Mouse (Mus musculus) heart, postnatal 4 days (tissue): ENCODE data around the gene Gm28308. TPM values are rescaled to one million over a fixed set of nuclear protein-coding genes. Genes with fewer than 3 reads are reported as not detected.

ENCODE experiments used
- DNase-seq: peaks from one replicate; pipeline ENCODE4 v3.0.0; 2021
- total RNA-seq, 2 experiments: library from RNA; stranded (reverse); gene quantifications; 2 replicates each; pipeline ENCODE4 v1.2.3; 2021

Gene Gm28308
- total RNA-seq, 2 experiments from 2014 or later: not detected

DNA sequence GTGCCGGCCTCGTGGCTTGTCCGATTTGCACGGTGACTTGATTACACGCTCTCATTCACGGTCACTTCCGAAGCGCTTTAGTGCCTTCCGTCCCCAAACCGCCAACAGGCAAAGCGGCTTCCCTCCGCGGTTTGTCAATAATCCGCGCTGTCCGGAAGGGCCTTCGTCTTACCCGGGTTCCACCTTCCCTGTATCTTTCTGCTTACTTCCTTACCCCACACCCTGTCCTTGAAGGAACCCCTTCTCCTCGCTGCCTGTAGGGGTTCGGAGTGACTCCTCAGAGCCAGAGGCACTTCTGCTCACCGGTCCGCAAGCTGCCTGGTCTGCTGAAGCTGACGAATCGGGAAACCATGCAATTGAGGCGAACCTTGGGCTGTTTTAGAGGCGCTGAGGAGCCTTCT lies 33.3 kb upstream of the Gm28308 start:
- DNase-seq: no peak

DNA sequence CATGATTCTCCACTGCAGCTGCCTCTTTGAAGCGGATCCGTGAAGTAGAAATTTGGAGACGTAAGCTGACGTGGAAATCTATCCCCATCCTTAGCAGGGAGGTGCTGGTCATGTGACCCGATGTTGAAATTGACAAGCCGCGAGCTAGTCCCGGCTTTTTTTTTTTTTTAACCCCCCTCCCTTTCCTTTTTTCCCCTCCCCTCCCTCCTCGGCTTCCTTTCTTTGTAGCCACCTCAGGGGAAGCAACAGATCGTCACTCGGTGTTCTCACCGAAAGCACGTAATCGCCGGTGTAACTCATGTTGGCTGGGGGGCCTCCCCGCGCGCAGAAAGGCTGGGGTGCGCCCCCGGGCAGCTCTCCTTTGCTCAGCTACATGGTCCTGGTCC lies 32.6 kb upstream of the Gm28308 start, which contains the start of gene Hoxa11:
Gene Hoxa11 (minus strand): TSS at position 54 of the 386 bp plus-strand sequence.
- DNase-seq: no peak

DNA sequence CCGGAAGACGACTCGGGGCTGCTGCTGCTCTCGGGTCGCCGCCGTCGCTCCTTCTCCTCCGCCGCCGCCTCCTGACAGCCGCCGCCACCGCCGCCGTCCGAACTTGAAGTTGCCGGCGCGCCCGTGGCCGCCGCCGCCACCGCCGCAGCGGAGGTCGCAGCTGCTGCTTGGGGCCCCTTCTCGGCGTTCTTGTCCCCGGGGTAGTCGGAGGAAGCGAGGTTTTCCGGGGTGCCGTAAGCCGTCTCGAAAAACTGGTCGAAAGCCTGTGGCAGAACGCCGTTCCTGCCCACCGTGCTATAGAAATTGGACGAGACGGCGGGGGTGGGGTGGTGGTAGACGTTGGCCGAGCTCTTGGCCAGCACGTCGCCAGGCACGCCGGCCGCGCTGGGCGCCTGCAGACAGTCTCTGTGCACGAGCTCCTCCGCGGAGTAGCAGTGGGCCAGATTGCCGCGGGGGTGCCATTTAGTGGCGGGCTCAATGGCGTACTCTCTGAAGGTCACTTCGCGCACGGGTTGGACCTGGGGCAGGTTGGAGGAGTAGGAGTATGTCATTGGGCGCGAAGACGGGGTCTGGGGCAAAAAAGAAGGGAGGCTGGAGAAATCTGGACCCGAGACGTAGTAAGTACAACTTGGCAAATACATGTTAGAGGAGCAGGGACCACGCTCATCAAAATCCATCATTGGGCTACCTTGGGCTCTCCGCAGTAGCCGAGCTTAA lies 32.1 kb upstream of the Gm28308 start:
- DNase-seq: no peak

DNA sequence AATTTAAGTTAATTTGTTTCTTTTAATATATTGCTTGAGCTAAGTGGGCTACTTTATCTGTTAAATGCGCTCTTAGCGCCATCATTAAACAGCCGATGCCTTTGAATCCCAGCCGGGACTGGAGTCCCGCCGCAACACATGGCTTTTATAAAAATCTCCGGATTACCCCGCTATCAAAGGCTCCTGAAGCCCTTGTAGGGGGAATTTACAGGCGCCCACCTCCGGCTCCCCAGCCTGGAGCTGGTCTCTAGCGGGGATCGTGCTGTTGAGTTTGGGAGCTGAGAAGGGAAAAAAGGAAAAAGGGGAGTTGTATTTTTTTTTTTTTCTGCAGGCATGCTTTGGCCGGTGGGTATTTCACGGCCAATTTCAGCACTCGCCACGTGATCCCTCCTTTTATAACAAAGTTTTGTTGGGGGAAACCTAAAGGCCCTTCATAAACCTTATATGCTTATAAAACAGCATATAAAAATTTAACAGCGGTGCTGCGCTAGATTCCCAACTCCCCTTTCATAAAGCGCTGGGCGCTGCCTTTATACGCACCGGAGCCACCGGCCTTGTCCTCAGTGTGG lies 31.4 kb upstream of the Gm28308 start:
- DNase-seq: no peak

DNA sequence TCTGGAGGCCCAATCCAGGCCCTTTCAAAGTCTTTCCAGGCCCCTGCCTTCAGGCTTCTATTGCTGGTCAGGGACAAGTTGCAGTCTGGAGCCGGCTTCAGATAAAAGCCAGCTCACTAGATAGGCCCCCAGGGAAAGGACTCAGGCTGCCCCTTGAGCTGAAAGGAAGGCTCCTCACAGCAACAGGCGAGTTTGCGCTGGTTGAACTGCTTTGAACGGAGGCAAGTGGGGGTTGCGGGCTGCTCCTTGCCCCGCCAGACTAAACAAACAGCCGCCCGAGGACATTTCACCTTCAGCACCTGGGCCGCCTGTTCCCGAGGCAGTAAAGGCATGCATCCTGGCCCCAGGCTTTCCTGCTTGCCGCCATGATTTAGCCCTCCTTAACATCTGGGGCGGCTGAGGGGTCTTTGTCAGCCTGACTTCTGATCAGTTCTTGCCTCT lies 30.6 kb upstream of the Gm28308 start:
- DNase-seq: no peak

DNA sequence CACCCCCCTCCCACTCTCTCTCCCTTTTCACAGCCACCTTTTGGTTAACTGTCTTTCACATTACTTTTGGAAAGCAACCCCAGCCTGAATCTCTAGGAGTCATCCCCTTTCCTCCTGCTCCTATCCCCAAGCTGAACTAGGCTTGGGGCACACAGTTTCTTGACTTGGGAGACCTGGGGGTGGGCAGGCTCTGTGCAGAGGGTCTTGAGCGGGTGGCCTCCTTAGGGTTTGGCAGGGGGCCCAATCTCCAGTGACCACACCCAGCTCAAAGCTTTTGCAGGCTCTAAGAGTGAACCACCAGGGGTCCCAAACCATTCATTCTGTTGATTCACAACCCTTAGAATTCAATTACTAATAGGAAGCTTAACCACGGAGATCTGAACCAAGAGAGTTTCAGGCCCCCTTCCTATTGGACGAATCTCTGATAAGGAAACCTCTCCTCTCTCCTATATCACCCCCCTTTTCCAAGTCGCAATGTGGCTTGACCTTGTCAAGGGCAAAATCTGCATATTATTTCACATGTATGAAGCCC lies 29.7 kb upstream of the Gm28308 start:
- no peak for DNase-seq

DNA sequence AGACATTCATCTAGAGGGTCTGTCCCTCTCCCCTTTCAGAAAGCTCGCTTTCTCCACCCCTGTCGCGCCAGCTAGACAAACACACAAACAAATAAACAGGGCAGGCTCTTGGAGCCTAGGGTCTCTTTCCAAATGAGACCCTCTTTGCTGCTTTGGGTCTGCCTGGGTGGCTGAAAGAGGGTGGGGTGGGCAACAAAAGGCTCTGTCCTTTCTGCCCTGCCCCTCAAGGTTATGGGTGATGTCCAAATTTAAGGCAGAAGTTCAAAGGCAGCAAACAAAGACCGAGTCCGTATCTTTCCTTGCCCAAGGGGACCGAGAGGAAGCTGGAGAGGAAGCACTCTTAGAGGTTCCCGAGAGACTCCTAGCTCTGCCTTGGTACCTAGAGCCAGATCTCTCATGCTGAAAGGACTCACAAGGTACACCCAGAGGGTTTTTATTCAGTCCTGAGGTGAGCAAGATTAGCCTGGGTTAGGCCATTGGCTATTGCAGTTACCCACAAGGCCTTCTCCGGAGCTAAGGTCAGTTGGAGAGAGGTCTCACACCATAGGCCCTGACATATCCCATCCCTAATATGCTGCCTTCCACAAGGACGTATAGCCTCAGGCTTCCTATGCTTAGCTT lies 28.0 kb upstream of the Gm28308 start:
- no peak for DNase-seq

DNA sequence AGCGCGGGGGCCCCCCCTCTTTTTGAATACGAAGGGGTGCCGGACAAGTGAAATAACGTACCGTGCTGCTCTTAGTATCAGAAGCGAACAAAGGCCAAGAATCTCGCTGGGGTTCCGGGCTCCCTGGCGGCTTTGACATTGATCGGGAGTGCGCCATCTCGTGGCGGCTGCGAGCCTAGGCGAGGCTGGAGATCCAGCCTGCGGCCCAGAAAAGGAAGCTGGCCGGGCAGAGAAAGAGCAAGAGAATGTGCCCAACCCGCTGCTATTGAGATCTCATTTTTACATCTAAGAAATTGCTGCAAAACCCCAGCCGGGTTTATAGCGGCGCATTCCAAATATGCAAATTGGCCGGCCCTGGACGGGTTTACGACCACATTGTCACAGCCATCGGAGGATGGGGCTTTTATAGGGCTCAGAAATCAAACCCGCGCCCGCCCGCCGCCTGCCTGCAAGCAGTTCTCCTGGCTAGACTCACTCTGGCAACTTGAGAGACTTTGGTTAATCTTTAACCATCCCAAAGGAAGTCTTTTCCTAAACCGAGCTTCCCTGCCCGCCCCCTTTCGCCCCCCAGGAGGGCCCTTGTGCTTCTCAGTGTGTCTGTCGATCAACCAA lies 27.4 kb upstream of the Gm28308 start, which contains the start of gene Hoxa10:
Gene Hoxa10 (minus strand): TSS at position 466 of the 612 bp plus-strand sequence.
- DNase-seq: peak; percentile 86

DNA sequence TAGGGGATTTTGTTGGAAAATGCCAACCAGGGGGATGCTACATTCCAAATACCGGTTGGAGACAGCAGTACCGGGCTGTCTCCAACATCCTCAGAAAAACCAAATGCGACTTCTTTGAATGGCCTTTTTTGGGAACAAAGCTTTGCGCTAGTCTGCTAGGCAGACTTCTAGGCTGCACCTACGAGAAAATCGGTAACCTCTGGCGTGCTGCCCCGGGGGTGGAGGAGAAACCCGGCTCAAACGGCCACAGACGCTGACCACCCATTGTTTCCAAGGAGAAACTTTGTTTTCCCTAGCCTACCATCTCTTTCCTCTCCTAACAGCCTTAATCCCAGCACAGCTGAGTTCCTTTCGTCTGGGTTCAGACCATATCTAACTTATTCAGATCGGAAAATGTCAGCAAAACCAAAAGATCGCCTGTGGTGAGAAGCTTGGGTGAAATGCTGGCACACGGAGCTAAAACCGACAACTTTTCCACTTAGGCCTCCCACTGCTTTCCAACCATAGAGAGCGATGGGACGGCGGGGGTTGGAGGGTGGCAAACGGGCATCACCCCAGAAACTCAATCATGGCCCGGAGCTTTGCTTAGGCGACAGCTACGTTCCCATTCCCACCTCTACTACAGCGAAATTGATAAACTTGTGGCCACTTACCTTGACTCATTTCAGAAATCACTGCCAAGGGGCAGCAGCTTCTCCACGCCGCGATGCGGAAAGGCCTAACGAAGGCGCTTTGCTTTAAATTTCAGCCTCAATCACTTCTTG lies 26.7 kb upstream of the Gm28308 start:
- DNase-seq: peak; percentile 9

DNA sequence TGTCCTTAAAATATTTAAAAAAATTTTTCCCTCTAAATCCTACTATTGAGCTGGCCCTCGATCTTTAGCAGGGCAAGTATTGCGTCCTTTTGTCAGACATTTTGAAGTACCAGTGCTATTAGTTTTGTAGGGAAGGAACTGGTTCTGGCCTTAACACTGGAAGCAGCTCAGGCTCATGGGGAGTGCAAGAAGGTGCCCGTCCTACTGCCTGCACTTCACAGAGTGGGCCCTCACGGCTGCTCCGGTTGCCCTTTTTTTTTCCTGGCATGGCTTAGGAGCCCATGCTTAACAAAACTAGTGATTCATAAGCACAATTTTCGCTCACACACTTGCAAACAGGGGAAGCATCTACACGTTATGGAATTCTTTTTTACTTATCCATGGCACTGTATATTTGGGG lies 25.8 kb upstream of the Gm28308 start:
- DNase-seq: peak; percentile 9

DNA sequence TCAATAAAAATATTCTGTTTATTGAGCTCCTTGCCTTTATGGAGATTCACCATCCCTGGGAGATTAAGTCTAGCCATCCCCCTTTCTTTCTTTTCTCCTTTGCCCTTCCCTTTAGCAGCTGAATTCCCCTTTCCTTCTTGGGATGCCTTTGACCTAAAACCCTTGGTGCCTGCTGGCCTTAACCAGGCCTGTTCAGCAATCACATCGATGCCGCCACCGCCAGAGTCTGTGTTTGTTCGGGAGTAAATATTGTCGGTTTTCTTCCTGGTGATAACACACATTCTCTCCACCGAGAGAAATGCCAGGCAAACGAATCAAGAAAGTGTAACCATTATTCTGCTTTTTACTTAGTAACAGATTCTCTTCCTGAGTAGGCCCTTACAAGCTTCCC lies 25.0 kb upstream of the Gm28308 start:
- DNase-seq: no peak

DNA sequence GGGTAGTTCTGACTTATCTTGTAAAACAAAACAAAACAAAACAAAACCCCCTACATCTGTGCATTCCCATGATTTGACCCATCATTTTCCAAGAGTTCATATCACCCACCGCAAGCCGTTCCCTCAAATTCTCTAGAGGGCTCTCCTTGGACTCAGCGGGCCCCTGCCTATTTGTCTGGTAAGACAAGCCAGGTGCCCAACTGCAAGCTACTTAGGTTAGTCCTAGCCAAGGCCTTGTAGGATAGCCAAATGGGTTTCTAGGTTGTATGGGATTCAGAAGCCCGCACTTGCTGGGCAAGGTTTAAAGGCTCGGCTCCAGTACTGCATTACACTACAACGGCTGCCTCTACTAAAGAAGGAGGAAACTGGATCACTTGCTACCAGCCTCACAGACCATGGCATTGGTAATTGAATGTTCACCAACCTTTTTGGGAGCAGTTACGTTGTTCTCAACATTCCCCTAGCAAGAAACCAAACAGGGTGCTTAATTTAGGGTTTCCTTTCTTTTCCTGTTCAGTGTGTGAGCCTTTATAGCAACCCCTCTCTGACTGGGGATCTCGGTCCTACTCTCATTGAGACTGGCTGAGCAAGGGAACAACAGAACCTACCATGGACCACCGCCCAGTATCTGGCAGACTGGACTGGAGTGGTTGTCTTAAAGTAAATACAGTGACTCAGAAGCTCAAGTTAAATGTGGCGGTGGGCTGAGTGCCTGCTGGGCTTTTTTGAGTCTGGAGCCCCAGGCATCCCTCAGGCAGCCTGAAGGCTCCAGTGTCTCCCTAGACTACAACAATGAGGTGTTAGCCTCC lies 24.4 kb upstream of the Gm28308 start:
- no peak for DNase-seq

DNA sequence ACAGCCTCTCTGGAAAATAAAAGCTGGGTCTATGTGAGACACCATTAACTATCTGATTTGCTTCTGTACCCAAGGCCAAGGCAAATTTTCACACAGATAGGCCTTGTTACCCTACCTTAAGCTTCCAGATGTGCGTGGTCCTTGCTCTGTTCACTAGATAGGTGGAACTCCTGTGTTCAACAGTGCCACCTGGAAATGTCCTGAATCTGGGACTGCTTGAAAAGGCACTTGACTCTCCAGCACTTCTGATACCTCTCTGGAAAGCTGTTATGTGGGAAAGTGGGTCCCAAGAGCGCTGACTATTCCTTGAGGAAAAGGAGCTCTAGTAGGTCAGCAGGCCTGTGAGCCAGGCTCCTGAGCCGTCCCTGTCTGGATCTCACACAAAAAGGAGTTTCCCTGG lies 23.7 kb upstream of the Gm28308 start:
- no peak for DNase-seq

DNA sequence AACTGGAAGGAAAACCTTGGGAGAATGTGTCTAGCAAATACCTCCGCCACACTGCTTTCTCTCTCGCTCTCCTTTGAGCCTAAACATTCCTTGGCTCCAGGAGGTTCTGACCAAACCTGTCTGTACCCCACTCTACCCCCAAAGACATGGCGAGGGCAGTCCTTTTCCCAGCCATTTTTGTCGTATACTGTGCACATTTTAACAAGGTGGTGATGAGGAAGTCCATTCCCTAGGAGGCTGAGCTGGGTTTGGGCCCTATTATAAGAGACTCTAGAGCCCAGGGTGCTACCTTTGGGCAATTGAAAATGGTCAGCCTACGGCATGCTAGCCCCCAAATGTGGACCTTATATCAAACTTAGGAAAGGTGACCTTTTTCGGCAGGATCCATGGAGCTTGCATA lies 22.7 kb upstream of the Gm28308 start:
- no peak for DNase-seq

DNA sequence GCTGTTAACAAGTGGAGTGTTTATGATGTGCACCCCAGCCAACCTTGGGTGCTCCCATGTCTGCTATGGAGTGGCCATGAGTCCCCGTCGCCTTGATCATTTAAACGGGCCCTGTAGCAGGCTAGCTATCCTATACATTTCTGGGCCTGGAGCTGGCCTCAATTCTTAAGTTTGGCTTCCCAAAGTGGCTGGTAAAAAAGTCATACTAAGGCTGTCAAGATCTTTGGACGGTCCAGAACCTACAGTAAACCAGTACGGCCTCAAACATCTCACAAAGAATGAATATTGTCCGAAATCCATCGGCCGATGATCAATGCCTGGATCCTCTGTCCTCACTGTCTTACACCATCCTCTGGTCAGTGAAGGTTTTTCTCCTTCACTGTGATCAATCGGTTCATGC lies 22.1 kb upstream of the Gm28308 start:
- no peak for DNase-seq

DNA sequence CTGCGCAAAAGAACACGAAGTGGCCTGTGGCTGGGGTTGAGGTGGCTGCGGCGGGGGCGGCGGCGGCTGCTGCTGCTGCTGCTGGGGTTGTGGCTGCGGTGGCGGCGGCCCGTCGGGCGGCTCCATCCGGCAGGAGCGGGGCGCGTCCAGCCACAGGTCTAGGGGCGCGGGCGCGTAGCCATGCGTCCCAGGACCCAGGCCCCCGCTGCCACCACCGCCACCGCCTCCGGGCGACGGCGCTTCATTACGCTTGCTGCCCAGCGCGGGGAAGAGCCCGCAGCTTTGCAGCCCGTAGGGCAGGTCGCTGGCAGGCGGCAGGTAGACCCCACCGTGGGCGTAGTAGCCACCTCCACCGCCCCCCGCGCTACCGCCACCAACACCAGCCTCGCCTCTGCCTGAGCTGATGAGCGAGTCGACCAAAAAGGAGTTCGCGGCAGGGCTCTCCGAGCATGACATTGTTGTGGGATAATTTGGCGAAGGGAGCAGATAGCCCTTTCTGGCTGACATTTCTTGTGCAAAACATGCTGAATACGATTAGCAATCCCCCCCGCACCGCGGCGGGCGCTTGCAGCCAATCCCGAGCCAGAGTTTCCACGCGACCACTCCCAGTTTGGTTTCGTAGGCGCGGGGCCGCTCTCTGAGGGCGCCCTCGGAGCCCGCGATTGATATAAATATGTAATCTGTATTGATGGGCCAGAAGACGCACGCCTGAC lies 21.4 kb upstream of the Gm28308 start:
- no peak for DNase-seq

DNA sequence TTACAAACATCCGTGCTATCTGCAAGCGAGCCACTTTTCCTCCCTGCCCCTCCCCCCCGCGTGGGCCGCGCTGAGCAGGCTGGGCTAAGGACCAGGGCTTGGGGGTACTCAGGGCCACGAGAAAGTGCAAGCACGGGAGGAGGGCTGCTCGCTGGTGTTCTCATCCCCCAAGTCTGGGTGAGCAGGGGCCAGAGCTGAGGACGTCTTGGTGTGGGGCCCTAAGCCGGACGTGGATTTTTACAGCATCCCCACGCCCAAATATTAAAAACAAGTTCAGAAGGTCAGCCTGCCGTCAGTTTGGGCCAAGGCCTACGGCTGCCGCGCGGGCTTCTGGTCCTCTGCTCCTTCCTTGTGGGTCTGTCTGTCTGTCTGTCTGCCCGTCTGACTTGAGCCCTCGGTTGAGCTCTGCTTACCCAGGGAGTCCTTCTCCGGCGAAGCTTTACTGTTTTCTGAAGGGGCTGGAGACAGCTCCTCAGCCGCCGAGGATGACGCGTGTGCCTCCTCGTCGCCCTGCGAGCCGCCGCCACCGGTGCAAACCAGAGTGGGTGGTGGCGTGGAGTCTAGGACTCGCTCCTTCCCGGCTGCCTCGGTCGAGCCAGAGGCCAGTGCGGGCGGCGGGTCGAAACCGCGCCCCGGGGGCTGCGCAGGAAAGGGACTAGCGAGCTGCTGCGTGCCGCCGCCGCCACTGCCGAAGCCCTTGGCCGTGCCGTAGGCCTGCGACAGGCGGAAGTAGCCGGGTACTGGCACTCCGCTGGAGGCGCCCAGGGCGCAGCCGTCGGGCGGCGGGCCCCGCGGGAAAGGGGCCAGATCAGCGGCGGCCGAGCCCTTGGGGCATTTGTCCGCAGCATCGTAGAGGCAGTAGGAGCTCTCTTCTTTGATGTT lies 20.6 kb upstream of the Gm28308 start:
- no peak for DNase-seq

DNA sequence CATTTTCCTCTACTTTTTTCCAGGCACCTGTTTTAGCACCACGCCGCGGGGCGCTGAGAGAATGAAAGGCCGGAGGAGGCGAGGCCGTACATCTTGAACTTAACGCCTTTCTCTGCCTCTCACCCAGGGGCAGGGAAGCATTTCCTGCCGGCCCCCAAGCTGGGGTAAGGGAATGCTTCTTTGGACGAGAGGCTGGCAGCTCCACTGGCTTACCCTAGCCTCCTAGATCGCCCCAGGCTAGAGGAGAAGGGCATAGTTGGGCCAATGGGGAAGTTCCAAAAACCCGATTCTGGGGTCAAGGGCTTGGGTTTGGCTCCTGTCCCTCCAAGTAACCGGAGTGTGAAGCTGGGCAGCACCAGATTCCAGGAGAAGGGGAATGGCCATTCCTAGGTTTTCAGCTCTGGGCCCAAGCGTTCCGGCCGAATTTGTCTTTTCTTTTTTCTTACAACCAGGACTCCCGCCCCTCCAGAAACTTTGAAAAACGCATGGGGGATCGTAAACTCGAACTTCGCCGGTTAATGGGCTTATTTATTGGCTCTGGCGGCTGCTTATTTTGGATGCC lies 19.9 kb upstream of the Gm28308 start:
- DNase-seq: no peak

DNA sequence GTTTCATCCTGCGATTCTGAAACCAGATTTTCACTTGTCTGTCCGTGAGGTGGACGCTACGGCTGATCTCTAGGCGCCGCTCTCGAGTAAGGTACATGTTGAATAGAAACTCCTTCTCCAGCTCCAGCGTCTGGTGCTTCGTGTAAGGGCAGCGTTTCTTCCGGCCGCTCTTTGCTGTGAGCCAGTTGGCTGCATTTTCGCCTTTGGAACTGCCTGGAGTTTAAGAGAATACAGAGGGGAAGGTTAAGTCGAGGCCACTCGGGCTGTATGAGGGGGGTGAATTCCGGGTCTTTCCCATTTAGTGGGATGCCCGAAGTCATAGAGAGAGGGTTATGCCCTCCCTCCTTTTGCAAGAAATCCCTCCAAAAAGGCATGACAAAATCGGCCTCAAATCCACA lies 19.4 kb upstream of the Gm28308 start:
- no peak for DNase-seq
